Mouse (Mus musculus): ENCODE data around the gene Actbl2. TPM values are rescaled to one million over a fixed set of nuclear protein-coding genes. Genes with fewer than 3 reads are reported as not detected.

The Actbl2 gene
- polyA plus RNA-seq, 1 experiment, result not detected

GRCm38 (mm10) chr13:111296029-111296428 lies 41.2 kb downstream of the Actbl2 start:
- TF ChIP-seq POLR2A (IDR thresholded peaks at IDR 0.05; ENCODE audit: low read depth, low read length) (no peak), CTCF (IDR thresholded peaks at IDR 0.05; ENCODE audit: borderline replicate concordance, insufficient read depth, low read length) (no peak)
- Histone ChIP-seq H3K4me1 (ENCODE audit: control insufficient read depth, insufficient read depth, low read length) (peaks cover 2% of the 10 kb centered on the region; the same call in 1 of the 2 replicates), H3K27ac (ENCODE audit: insufficient read depth, low read length) (no peak overlapping the region), H3K4me3 (ENCODE audit: insufficient read depth, low read length) (no peak overlapping the region)

- H3K4me3 ChIP-seq (ENCODE audit: insufficient read depth, low read length), result no peak overlapping the region
- TF ChIP-seq CTCF (IDR thresholded peaks at IDR 0.05; ENCODE audit: borderline replicate concordance, insufficient read depth, low read length) (no peak), POLR2A (IDR thresholded peaks at IDR 0.05; ENCODE audit: low read depth, low read length) (no peak)
- no peak overlapping the region for H3K27ac ChIP-seq (ENCODE audit: insufficient read depth, low read length)
- H3K4me1 ChIP-seq (ENCODE audit: control insufficient read depth, insufficient read depth, low read length), result 0 out of 2 replicates have a peak, but pooled peaks cover 2% of the 10 kb centered on the region
Observed at GRCm38 (mm10) chr13:111297614-111298013, 42.8 kb downstream of the Actbl2 start.

DNA sequence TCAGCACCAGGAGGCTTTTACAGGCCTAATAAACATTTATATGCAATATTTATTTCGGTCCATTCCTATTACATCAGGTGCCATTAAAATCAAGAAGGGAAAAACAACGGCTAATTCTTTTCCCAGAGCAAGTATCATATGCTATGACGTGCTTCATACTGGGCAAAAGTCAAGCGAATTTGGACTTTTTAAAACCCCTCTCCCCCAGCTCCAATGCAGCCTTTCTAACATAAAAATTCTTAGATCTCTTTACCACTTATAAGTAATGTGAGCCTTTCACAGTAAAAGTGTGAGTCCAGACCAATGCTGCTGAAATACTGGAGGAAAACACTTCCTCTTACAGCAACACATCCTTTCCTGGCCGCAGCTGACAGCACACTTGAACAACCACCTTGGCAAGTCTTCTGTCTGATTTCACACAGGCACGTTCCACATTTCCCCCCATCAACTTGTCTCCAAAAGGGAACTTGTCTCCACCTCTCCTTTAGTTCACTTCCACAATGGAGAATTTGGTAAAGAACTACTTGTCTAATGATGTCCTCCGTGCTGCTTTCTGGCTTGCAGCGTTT lies 44.4 kb downstream of the Actbl2 start:
- H3K4me3 ChIP-seq (ENCODE audit: insufficient read depth, low read length), result no peak overlapping the region
- no peak overlapping the region for H3K27ac ChIP-seq (ENCODE audit: insufficient read depth, low read length)
- TF ChIP-seq CTCF (IDR thresholded peaks at IDR 0.05; ENCODE audit: borderline replicate concordance, insufficient read depth, low read length) (no peak), POLR2A (IDR thresholded peaks at IDR 0.05; ENCODE audit: low read depth, low read length) (no peak)
- 0 out of 2 replicates have a peak, but pooled peaks cover 2% of the 10 kb centered on the region for H3K4me1 ChIP-seq (ENCODE audit: control insufficient read depth, insufficient read depth, low read length)

DNA sequence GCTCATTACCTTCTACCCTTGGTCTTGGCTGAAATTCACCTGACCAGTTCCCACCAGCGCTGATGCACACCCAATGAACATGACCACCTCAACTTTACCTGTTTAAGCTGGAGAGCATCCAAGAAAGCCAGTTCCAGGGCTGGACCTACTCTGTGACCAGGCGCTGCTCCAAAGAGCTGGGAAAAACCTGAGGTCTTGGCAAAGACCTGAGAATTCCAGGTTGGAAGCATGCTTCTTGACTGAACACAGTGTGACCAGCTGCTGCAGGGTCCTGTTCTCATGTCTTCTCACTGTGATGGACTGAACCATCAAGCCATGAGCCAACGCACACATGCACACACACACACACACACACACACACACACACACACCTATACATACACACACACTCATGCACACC lies 46.0 kb downstream of the Actbl2 start:
- H3K4me3 ChIP-seq (ENCODE audit: insufficient read depth, low read length), result no peak overlapping the region
- H3K4me1 ChIP-seq (ENCODE audit: control insufficient read depth, insufficient read depth, low read length), result no peaks in the 10 kb centered on the region
- no peak overlapping the region for H3K27ac ChIP-seq (ENCODE audit: insufficient read depth, low read length)
- TF ChIP-seq CTCF (IDR thresholded peaks at IDR 0.05; ENCODE audit: borderline replicate concordance, insufficient read depth, low read length), result no peak

- TF ChIP-seq POLR2A (IDR thresholded peaks at IDR 0.05; ENCODE audit: low read depth, low read length), result no peak
- TF ChIP-seq CTCF (IDR thresholded peaks at IDR 0.05; ENCODE audit: borderline replicate concordance, insufficient read depth, low read length), result no peak
- H3K27ac ChIP-seq (ENCODE audit: insufficient read depth, low read length), result no peak overlapping the region
- no peaks in the 10 kb centered on the region for H3K4me1 ChIP-seq (ENCODE audit: control insufficient read depth, insufficient read depth, low read length)
- no peak overlapping the region for H3K4me3 ChIP-seq (ENCODE audit: insufficient read depth, low read length)
Observed at GRCm38 (mm10) chr13:111301431-111301830, 46.6 kb downstream of the Actbl2 start.

GRCm38 (mm10) chr13:111304194-111304593 lies 49.4 kb downstream of the Actbl2 start:
- H3K4me3 ChIP-seq (ENCODE audit: insufficient read depth, low read length), result no peak overlapping the region
- TF ChIP-seq POLR2A (IDR thresholded peaks at IDR 0.05; ENCODE audit: low read depth, low read length) (no peak), CTCF (IDR thresholded peaks at IDR 0.05; ENCODE audit: borderline replicate concordance, insufficient read depth, low read length) (no peak)
- H3K27ac ChIP-seq (ENCODE audit: insufficient read depth, low read length), result no peak overlapping the region; the same call in 1 of the 2 replicates
- no peaks in the 10 kb centered on the region for H3K4me1 ChIP-seq (ENCODE audit: control insufficient read depth, insufficient read depth, low read length)

DNA sequence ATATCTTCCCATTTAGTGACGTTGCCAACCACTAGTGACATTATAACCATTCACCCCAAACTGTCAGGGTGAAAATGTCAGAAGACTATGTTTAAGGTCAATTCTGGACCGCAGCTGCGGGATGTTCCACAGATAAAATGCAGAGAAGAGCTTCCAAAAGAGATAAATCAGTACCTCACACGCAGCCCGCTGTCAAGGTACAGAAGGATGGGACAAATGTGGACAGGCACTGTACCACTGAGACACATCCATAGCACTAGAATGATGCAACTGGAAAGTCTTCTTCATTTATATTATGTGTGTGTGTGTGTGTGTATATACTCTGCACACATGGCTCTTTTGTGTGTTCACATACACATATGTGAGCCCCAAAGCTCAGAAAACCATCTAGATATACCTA lies 49.9 kb downstream of the Actbl2 start:
- TF ChIP-seq POLR2A (IDR thresholded peaks at IDR 0.05; ENCODE audit: low read depth, low read length) (no peak), CTCF (IDR thresholded peaks at IDR 0.05; ENCODE audit: borderline replicate concordance, insufficient read depth, low read length) (no peak)
- Histone ChIP-seq H3K27ac (ENCODE audit: insufficient read depth, low read length) (no peak overlapping the region), H3K4me3 (ENCODE audit: insufficient read depth, low read length) (no peak overlapping the region), H3K4me1 (ENCODE audit: control insufficient read depth, insufficient read depth, low read length) (no peaks in the 10 kb centered on the region)

Other genes starting within 250 kb of the Actbl2 start
- gene Gpbp1, start 235.1 kb downstream of the Actbl2 start, polyA plus RNA-seq (2011; ENCODE audit: insufficient read length, low read depth, missing spikeins), result 82.2 and 92.5 TPM in 2 replicates

Data from embryonic fibroblast, embryonic 13.5 days (primary cell).